Mouse (Mus musculus): Measurements from ENCODE around the gene Zfp46.

- no peak for TF ChIP-seq GATA1 (IDR thresholded peaks at IDR 0.05; ENCODE audit: low read depth, low read length)
- TF ChIP-seq MEF2A (IDR thresholded peaks at IDR 0.05; ENCODE audit: extremely low read depth, insufficient replicate concordance, low read depth, low read length, poor library complexity, severe bottlenecking): no peak
- no peak for TF ChIP-seq ZKSCAN1 (IDR thresholded peaks at IDR 0.05; ENCODE audit: low read depth, low read length)
- TF ChIP-seq POLR2A (IDR thresholded peaks at IDR 0.05; ENCODE audit: control insufficient read depth in 1 of 2, insufficient read depth in 1 of 2, low read depth in 1 of 2, low read length in 2 of 2, poor library complexity in 1 of 2): no peak
- no peak for TF ChIP-seq EP300 (IDR thresholded peaks at IDR 0.05; ENCODE audit: low read depth in 1 of 2, low read length in 2 of 2)
- no peak for TF ChIP-seq NRF1 (IDR thresholded peaks at IDR 0.05; ENCODE audit: insufficient read depth, low read depth, low read length, poor library complexity, severe bottlenecking)
Measured at GRCm38 (mm10) chr4:136281611-136282010, 2.9 kb upstream of the Zfp46 start.

Measured in MEL (cell line).